Mouse (Mus musculus) embryo, embryonic 11.5 days (tissue): ENCODE results near the gene Pigt.

Experiments
- DNase-seq: peaks from one replicate; pipeline ENCODE4 v3.0.0-alpha.2; 2012; ENCODE audit warnings: low read depth, low spot score

Gene Pigt

GRCm38 (mm10) chr2:164496847-164497690 lies at the start of gene Pigt:
Gene Pigt (plus strand): TSS chr2:164497520.
- peak; percentile 59 for DNase-seq

GRCm38 (mm10) chr2:164448140-164448539 lies 49.2 kb upstream of the Pigt start:
- DNase-seq, result no peak

GRCm38 (mm10) chr2:164448921-164449320 lies 48.4 kb upstream of the Pigt start:
- DNase-seq, result no peak

GRCm38 (mm10) chr2:164449341-164450042 lies 47.8 kb upstream of the Pigt start:
- DNase-seq, result no peak

GRCm38 (mm10) chr2:164452000-164452676 lies 45.2 kb upstream of the Pigt start:
- no peak for DNase-seq

GRCm38 (mm10) chr2:164453047-164453757 lies 44.1 kb upstream of the Pigt start:
- no peak for DNase-seq

- no peak for DNase-seq
These were observed 43.3 kb upstream of the Pigt start for GRCm38 (mm10) chr2:164453887-164454500.

GRCm38 (mm10) chr2:164454846-164455245 lies 42.5 kb upstream of the Pigt start:
- no peak for DNase-seq

GRCm38 (mm10) chr2:164455421-164456190 lies 41.7 kb upstream of the Pigt start:
- no peak for DNase-seq

- DNase-seq, result no peak
These were observed 40.9 kb upstream of the Pigt start for GRCm38 (mm10) chr2:164456413-164456812.

- DNase-seq, result no peak
These were observed 40.4 kb upstream of the Pigt start, which contains the start of gene Sys1 for GRCm38 (mm10) chr2:164456864-164457300. Gene Sys1 (plus strand): TSS chr2:164456964.

- DNase-seq, result no peak
These were observed 39.4 kb upstream of the Pigt start for GRCm38 (mm10) chr2:164457942-164458341.

GRCm38 (mm10) chr2:164458535-164458934 lies 38.8 kb upstream of the Pigt start:
- no peak for DNase-seq

GRCm38 (mm10) chr2:164460745-164461551 lies 36.4 kb upstream of the Pigt start, which contains the start of gene Gm20458:
Gene Gm20458 (plus strand): TSS chr2:164460967.
- peak; percentile 95 for DNase-seq

- no peak for DNase-seq
These were observed 32.2 kb upstream of the Pigt start for GRCm38 (mm10) chr2:164465161-164465560.

GRCm38 (mm10) chr2:164466787-164467186 lies 30.5 kb upstream of the Pigt start:
- no peak for DNase-seq

- no peak for DNase-seq
These were observed 27.1 kb upstream of the Pigt start for GRCm38 (mm10) chr2:164470254-164470653.

- no peak for DNase-seq
These were observed 23.7 kb upstream of the Pigt start, which contains the start of gene Trp53tg5 for GRCm38 (mm10) chr2:164473624-164474023. Gene Trp53tg5 (minus strand): TSS chr2:164473724.

- DNase-seq, result no peak
These were observed 11.6 kb upstream of the Pigt start, which contains the start of gene Dbndd2 for GRCm38 (mm10) chr2:164485681-164486257. Gene Dbndd2 (plus strand): TSS chr2:164486106.
